Mouse (Mus musculus) testis, adult 2 months (tissue): ENCODE results near the gene 5730596B20Rik. TPM values are rescaled to one million over a fixed set of nuclear protein-coding genes. Genes with fewer than 3 reads are reported as not detected.
A peak's percentile ranks its signal among the peaks of the same experiment; 100 is the strongest.

Source experiments
- H3K27ac ChIP-seq: fragments of 200-500 bp; 2 replicates; pipeline ENCODE4 v1.5.1; 2012; ENCODE audit warnings: low read depth, low read length; ENCODE audit not compliant: control insufficient read depth, insufficient read depth
- H3K27me3 ChIP-seq: fragments of 200-500 bp; 2 replicates; pipeline ENCODE4 v1.6.1; 2012; ENCODE audit warnings: mild to moderate bottlenecking, low read length, moderate library complexity; ENCODE audit not compliant: control insufficient read depth, insufficient read depth
- H3K36me3 ChIP-seq: fragments of 200-500 bp; 2 replicates; pipeline ENCODE4 v1.6.1; 2012; ENCODE audit warnings: mild to moderate bottlenecking, low read length; ENCODE audit not compliant: control insufficient read depth, insufficient read depth
- H3K4me1 ChIP-seq: fragments of 200-500 bp; 2 replicates; pipeline ENCODE4 v1.6.1; 2012; ENCODE audit warnings: low read length; ENCODE audit not compliant: control insufficient read depth, insufficient read depth
- H3K4me3 ChIP-seq: fragments of 200-500 bp; 2 replicates; pipeline ENCODE4 v1.5.1; 2012; ENCODE audit warnings: low read depth, mild to moderate bottlenecking, low read length, moderate library complexity, mixed read lengths; ENCODE audit not compliant: control insufficient read depth
- CTCF ChIP-seq: fragments of 200-500 bp; IDR thresholded peaks from 2 replicates; pipeline ENCODE4 v1.5.1; 2012; ENCODE audit warnings: low read depth, mild to moderate bottlenecking, inconsistent platforms, low read length, moderate library complexity; ENCODE audit not compliant: control insufficient read depth, insufficient read depth, insufficient replicate concordance
- POLR2A ChIP-seq: fragments of 200-500 bp; IDR thresholded peaks from 2 replicates; pipeline ENCODE4 v1.6.1; 2012; ENCODE audit warnings: low read depth, mild to moderate bottlenecking, inconsistent platforms, low read length, moderate library complexity; ENCODE audit not compliant: control insufficient read depth
- polyA plus RNA-seq: library from polyadenylated mRNA; depleted of rRNA; stranded (reverse); fragments of >200 nt; gene quantifications from 2 replicates; pipeline ENCODE4 v1.2.3, GENCODE M21; 2012; rRNA removed

Gene 5730596B20Rik
- polyA plus RNA-seq, 1 experiment: not detected

GRCm38 (mm10) chr6:52227470-52228222 lies 50.3 kb downstream of the 5730596B20Rik start:
- peaks cover 7% of the 10 kb centered on the region for H3K4me1 ChIP-seq
- TF ChIP-seq POLR2A (no peak), CTCF (no peak)
- H3K4me3 ChIP-seq: no peak overlapping the region
- H3K27ac ChIP-seq: no peak overlapping the region
- no peaks in the 10 kb centered on the region for H3K36me3 ChIP-seq
- peaks cover 30% of the 10 kb centered on the region for H3K27me3 ChIP-seq

- peaks cover 7% of the 10 kb centered on the region for H3K4me1 ChIP-seq
- no peak overlapping the region for H3K27ac ChIP-seq
- H3K4me3 ChIP-seq: no peak overlapping the region; the same call in 1 of the 2 replicates
- TF ChIP-seq POLR2A (no peak), CTCF (no peak)
- peaks cover 37% of the 10 kb centered on the region for H3K27me3 ChIP-seq
- no peaks in the 10 kb centered on the region for H3K36me3 ChIP-seq
These were observed 51.5 kb downstream of the 5730596B20Rik start for GRCm38 (mm10) chr6:52228475-52229465.

GRCm38 (mm10) chr6:52229558-52230416 lies 52.5 kb downstream of the 5730596B20Rik start:
- H3K27ac ChIP-seq: no peak overlapping the region
- peaks cover 10% of the 10 kb centered on the region for H3K4me1 ChIP-seq
- H3K36me3 ChIP-seq: no peaks in the 10 kb centered on the region
- TF ChIP-seq POLR2A (no peak), CTCF (no peak)
- peak overlapping the region; percentile 2; the same call in 1 of the 2 replicates for H3K4me3 ChIP-seq
- H3K27me3 ChIP-seq: peaks cover 37% of the 10 kb centered on the region

Other genes with a start within 250 kb of the 5730596B20Rik start
- gene Skap2, start 164.9 kb upstream of the 5730596B20Rik start, polyA plus RNA-seq: 9.4 and 15.2 TPM in 2 replicates
- 0.07 and 0.14 TPM in 2 replicates for gene Hoxa1, start 19.2 kb upstream of the 5730596B20Rik start, polyA plus RNA-seq
- 0.07 and 0.08 TPM in 2 replicates for gene Hoxa2, start 12.7 kb upstream of the 5730596B20Rik start, polyA plus RNA-seq
- gene Hoxa4, start 14.3 kb downstream of the 5730596B20Rik start, polyA plus RNA-seq: 61.2 and 65.3 TPM in 2 replicates
- 0.06 and 0.08 TPM in 2 replicates for gene Hoxa5, start 27.1 kb downstream of the 5730596B20Rik start, polyA plus RNA-seq
- 0.21 TPM in 1 of 2 replicates, not detected in the other for gene Hoxa6, start 31.2 kb downstream of the 5730596B20Rik start, polyA plus RNA-seq
- gene Hoxa3, start 35.8 kb downstream of the 5730596B20Rik start, polyA plus RNA-seq: 5.4 and 5.8 TPM in 2 replicates
- not detected in 2 replicates for gene Gm28308, start 35.8 kb downstream of the 5730596B20Rik start, polyA plus RNA-seq
- 0.48 and 0.72 TPM in 2 replicates for gene Hoxa7, start 44.4 kb downstream of the 5730596B20Rik start, polyA plus RNA-seq
- gene Hoxa9, start 53.6 kb downstream of the 5730596B20Rik start, polyA plus RNA-seq: 0.52 and 1.9 TPM in 2 replicates
- 0.19 and 1.6 TPM in 2 replicates for gene Hoxa10, start 63.4 kb downstream of the 5730596B20Rik start, polyA plus RNA-seq
- 0.47 TPM in 1 of 2 replicates, not detected in the other for gene Hoxa11, start 68.3 kb downstream of the 5730596B20Rik start, polyA plus RNA-seq
- not detected in 2 replicates for gene Hoxa13, start 83.4 kb downstream of the 5730596B20Rik start, polyA plus RNA-seq
- 0.02 and 0.08 TPM in 2 replicates for gene Evx1, start 136.0 kb downstream of the 5730596B20Rik start, polyA plus RNA-seq